Mouse (Mus musculus) heart, embryonic 13.5 days (tissue): ENCODE measurements at regions not wholly inside any gene's neighbourhood (a gene's known extent, or its start where the extent isn't known, plus 50 kb on each side); places are given as distances from the start of the nearest gene placed in this dataset.
"Not testable (repeated sequence)": the region's sequence is repeated elsewhere in the genome, so short reads cannot be mapped to it uniquely, and the experiment has no call there.

Experiments used
- ATAC-seq: fragments of 200-750 bp; cut with Nextera tagmentation; 2 replicates; pipeline ENCODE4 v1.8.0; 2017; ENCODE audit warnings: moderate TSS enrichment; ENCODE audit not compliant: insufficient number of reproducible peaks, low FRiP score, low TSS enrichment; ENCODE audit errors: extremely low read depth
- H3K27ac ChIP-seq: fragments of 300-500 bp; sonication (generic); replicated peaks from 2 replicates; pipeline ENCODE4 v1.5.1; 2015; ENCODE audit warnings: moderate library complexity, mild to moderate bottlenecking, inconsistent platforms
- H3K27me3 ChIP-seq: fragments of 300-500 bp; sonication (generic); replicated peaks from 2 replicates; pipeline ENCODE4 v1.6.1; 2015; ENCODE audit warnings: mild to moderate bottlenecking, inconsistent platforms
- H3K36me3 ChIP-seq: fragments of 300-500 bp; sonication (generic); 2 replicates; pipeline ENCODE4 v1.6.1; 2015; ENCODE audit warnings: mild to moderate bottlenecking, inconsistent platforms
- H3K4me1 ChIP-seq: fragments of 300-500 bp; sonication (generic); 2 replicates; pipeline ENCODE4 v1.6.1; 2015; ENCODE audit warnings: inconsistent platforms
- H3K4me2 ChIP-seq: fragments of 300-500 bp; sonication (generic); 2 replicates; pipeline ENCODE4 v1.6.1; 2015; ENCODE audit warnings: inconsistent platforms, mild to moderate bottlenecking, moderate library complexity
- H3K4me3 ChIP-seq: fragments of 300-500 bp; sonication (generic); 2 replicates; pipeline ENCODE4 v1.5.1; 2015; ENCODE audit warnings: moderate library complexity, mild to moderate bottlenecking, inconsistent platforms
- H3K9ac ChIP-seq: fragments of 300-500 bp; sonication (generic); 2 replicates; pipeline ENCODE4 v1.6.1; 2015; ENCODE audit warnings: inconsistent platforms, mild to moderate bottlenecking, moderate library complexity
- H3K9me3 ChIP-seq: fragments of 300-500 bp; sonication (generic); 2 replicates; pipeline ENCODE4 v1.6.1; 2016; ENCODE audit warnings: inconsistent platforms
- WGBS: fragments of 180-500 bp; shearing (Covaris S2); methylation state at CpG from one replicate; pipeline ENCODE4 v1.1.7; 2015; ENCODE audit warnings: mixed read lengths; 5-methylcytosine and 5-hydroxymethylcytosine counted together

DNA sequence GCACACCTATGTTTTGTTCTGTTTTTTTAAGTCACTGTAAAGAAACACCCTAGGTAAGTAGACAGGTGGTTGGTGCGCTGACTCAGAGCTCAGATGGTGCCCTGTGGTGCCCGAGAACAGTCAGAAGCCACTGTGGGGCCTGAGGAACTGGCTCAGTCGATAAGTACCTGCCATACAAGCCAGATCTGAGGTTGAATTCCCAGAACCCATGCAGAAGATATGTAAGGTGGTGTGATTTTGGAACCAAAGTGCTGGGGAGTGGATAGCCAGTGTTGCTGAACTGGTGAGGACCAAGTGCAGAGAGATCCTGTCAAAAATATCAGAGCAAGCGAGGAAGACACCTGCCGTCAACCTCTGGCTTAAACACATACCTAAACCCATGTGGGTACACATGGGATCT lies 65.4 kb downstream of the Chst1 start:
- 58% methylated on average over 5 of the region's 5 CpGs for WGBS
- Histone ChIP-seq H3K27me3 (peaks cover under 1% of the 10 kb centered on the region; the same call in 1 of the 2 replicates), H3K27ac (no peak overlapping the region), H3K36me3 (no peaks in the 10 kb centered on the region), H3K4me2 (no peak overlapping the region), H3K9me3 (no peaks in the 10 kb centered on the region), H3K4me1 (peaks cover 9% of the 10 kb centered on the region), H3K9ac (no peak overlapping the region), H3K4me3 (no peak overlapping the region)
- no peak for ATAC-seq

GRCm38 (mm10) chr2:92667192-92667591 lies 67.7 kb downstream of the Chst1 start:
- ATAC-seq: no peak

DNA sequence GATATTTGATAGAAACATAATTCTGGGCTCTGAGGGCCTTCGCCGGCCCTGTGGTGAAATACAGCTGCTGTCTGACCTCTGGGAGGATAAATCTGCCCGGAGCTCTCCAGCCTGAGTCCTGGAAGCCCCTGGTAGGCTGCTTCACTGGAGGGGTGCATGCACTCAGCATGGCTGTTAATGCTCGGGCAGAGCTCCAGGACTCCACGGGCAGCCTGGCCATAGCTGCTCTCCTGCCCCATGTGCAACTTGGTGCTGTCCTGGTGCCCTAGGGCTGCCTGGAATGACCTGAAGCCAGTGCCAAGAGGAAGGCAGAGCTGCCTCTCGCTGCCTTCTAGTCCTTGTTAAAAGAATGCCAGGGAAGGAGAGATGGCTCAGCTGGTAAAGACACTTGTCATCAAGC lies 68.2 kb downstream of the Chst1 start:
- 58% methylated on average over 6 of the region's 6 CpGs for WGBS
- ATAC-seq: no peak

More at GRCm38 (mm10) chr2:92667192-92667591, 67.7 kb downstream of the Chst1 start:
- Histone ChIP-seq H3K27ac (no peak overlapping the region), H3K36me3 (no peaks in the 10 kb centered on the region), H3K9ac (no peak overlapping the region), H3K4me2 (no peak overlapping the region), H3K4me1 (peaks cover 9% of the 10 kb centered on the region), H3K27me3 (peaks cover 10% of the 10 kb centered on the region), H3K9me3 (no peaks in the 10 kb centered on the region), H3K4me3 (no peak overlapping the region)
- WGBS: 39% methylated on average over 1 of the region's 1 CpGs

DNA sequence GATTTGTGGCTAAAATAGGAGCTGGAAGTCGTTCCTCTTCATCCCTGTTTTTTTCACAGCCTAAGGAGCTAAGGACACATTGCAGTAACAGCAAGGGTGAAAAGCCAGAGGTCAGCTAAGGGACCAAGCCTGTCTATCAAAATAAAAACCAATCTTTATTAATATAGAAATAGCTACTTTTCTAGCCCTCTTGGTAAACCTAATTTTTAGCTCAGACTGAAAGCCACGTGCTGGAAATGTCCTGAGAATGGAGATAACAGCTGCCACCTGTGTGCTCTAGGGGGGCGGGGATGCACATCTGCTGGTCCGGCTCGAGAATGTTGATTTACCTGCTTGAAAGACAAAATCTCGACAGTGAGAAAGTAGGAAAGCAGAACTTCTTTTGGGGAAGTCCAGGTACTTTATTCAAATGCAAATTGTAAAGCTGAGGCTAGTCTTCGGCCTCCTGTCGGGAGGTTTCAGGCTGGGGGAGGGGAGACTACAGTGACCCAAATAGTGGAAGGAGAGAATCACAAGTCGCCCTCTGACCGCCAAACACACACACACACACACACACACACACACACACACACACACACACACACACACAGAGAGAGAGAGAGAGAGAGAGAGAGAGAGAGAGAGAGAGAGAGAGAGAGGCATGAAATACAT lies 70.0 kb downstream of the Chst1 start:
- H3K4me2 ChIP-seq, H3K36me3 ChIP-seq, H3K27ac ChIP-seq, H3K4me1 ChIP-seq, ATAC-seq, H3K4me3 ChIP-seq, H3K9me3 ChIP-seq, H3K9ac ChIP-seq: not testable (repeated sequence)
- WGBS: 51% methylated on average over 8 of the region's 10 CpGs
- H3K27me3 ChIP-seq: peaks cover 28% of the 10 kb centered on the region

More for the DNA sequence above, 68.2 kb downstream of the Chst1 start:
- Histone ChIP-seq H3K36me3 (no peaks in the 10 kb centered on the region), H3K9ac (no peak overlapping the region), H3K4me2 (no peak overlapping the region), H3K27ac (no peak overlapping the region), H3K27me3 (peaks cover 14% of the 10 kb centered on the region), H3K4me3 (no peak overlapping the region), H3K4me1 (peaks cover 9% of the 10 kb centered on the region), H3K9me3 (no peaks in the 10 kb centered on the region)

DNA sequence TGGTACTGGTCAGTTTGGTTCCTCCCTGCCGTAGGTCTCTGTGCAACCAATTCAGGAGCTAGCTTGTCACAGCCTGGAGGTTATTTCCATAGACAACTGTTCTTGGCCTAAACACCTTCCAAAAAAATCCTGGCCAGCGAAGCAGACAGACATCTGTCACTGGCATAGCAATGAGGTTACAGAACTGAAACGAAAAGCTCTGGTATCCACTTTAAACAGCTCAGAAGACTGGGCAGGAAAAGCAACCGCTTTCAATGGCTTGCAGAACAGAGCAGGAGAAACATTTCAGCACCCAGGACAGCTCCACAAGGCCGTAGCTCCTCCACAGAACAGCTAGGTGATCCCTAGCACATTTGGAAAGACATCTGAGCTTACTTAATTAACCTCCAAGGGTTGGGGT lies 72.1 kb downstream of the Chst1 start:
- Histone ChIP-seq H3K4me3 (no peak overlapping the region), H3K4me1 (peaks cover 9% of the 10 kb centered on the region), H3K36me3 (no peaks in the 10 kb centered on the region), H3K9me3 (no peaks in the 10 kb centered on the region), H3K4me2 (no peak overlapping the region), H3K27me3 (peaks cover 34% of the 10 kb centered on the region), H3K27ac (no peak overlapping the region), H3K9ac (no peak overlapping the region)
- WGBS: 35% methylated on average over 5 of the region's 5 CpGs
- no peak for ATAC-seq

DNA sequence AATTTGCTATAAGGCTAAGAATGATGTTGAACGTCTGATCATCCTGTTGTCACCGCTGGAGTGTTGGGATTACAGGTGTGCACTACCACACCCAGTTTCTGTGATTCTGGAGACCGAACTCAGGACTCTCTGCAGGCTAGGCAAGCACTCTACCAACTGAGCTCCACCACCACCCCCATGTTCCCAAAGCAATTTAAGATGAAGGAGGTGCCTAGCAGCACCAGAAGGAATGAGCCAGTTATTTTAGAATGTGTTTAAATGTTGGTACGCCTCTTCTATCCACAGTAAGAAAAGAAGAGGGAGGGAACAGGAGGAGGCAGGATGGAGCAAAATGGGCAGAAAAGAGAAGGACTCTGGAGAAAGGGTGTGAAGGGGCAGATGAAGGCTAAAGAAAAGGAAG lies 72.6 kb downstream of the Chst1 start:
- Histone ChIP-seq H3K9ac (no peak overlapping the region), H3K4me2 (no peak overlapping the region), H3K27me3 (peaks cover 38% of the 10 kb centered on the region), H3K4me1 (peaks cover 6% of the 10 kb centered on the region), H3K9me3 (no peaks in the 10 kb centered on the region), H3K36me3 (no peaks in the 10 kb centered on the region), H3K27ac (no peak overlapping the region), H3K4me3 (no peak overlapping the region)
- no peak for ATAC-seq
- WGBS: 57% methylated on average over 4 of the region's 4 CpGs

GRCm38 (mm10) chr2:92673064-92673813 lies 73.7 kb downstream of the Chst1 start:
- Histone ChIP-seq H3K27me3 (peaks cover 38% of the 10 kb centered on the region), H3K4me2 (no peak overlapping the region), H3K9ac (no peak overlapping the region), H3K9me3 (no peaks in the 10 kb centered on the region), H3K4me3 (no peak overlapping the region), H3K4me1 (peaks cover 2% of the 10 kb centered on the region), H3K27ac (no peak overlapping the region), H3K36me3 (no peaks in the 10 kb centered on the region)
- WGBS: 77% methylated on average over 9 of the region's 9 CpGs
- no peak for ATAC-seq

DNA sequence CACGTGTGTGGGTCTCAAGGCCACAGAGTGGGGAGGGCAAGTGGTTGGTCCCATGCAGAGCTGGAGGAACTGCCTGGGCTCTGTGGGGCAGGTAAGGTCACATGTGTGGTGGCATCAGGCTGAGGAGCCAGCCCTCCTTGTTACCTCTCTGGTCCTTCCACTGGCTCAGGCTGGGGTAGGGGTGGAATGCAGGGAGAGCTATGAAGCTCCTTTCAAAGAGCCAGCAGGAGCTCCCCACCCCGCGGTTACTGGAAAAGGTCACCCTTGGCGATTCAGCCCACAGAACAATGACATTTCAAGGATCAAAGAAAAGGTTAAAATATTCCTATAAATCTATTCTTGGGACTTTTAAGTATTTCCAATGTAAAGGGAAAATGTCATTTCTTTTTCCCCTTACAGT lies 74.4 kb downstream of the Chst1 start:
- no peak for ATAC-seq
- peaks cover 38% of the 10 kb centered on the region for H3K27me3 ChIP-seq
- 25% methylated on average over 4 of the region's 4 CpGs for WGBS
- H3K4me3 ChIP-seq: no peak overlapping the region
- no peaks in the 10 kb centered on the region for H3K9me3 ChIP-seq
- H3K4me2 ChIP-seq: no peak overlapping the region
- no peak overlapping the region for H3K27ac ChIP-seq
- peaks cover 7% of the 10 kb centered on the region for H3K4me1 ChIP-seq
- no peaks in the 10 kb centered on the region for H3K36me3 ChIP-seq
- H3K9ac ChIP-seq: no peak overlapping the region

DNA sequence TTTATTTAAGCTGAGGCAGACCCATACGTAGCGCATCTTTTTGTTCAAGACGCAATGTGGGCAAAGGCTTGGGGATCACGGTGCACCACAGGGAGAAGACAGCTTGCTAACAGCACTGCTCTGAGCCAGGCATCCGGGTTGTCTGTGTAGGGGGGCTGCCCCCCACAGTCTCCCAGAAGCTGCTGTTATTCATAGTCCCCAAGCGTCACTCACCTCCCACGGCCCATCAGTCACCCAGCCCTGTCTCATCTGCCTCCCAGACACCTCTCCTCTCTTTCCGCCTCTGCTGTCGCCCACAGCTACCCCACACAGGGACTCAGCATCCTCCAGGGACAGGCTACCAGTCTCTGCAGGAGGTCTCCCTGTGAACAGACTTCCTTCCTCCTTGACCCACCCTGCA lies 75.7 kb downstream of the Chst1 start:
- no peaks in the 10 kb centered on the region for H3K9me3 ChIP-seq
- no peak overlapping the region for H3K9ac ChIP-seq
- ATAC-seq: no peak

GRCm38 (mm10) chr2:92678276-92678930 lies 78.9 kb downstream of the Chst1 start:
- Histone ChIP-seq H3K27me3 (peaks cover 20% of the 10 kb centered on the region; the same call in 1 of the 2 replicates), H3K4me1 (peaks cover 7% of the 10 kb centered on the region), H3K27ac (no peak overlapping the region), H3K9ac (no peak overlapping the region), H3K36me3 (no peaks in the 10 kb centered on the region), H3K9me3 (no peaks in the 10 kb centered on the region), H3K4me2 (no peak overlapping the region), H3K4me3 (no peak overlapping the region)
- WGBS: 25% methylated on average over 5 of the region's 5 CpGs
- ATAC-seq: no peak

More for the DNA sequence above, 75.7 kb downstream of the Chst1 start:
- Histone ChIP-seq H3K4me2 (no peak overlapping the region), H3K4me1 (peaks cover 7% of the 10 kb centered on the region), H3K36me3 (no peaks in the 10 kb centered on the region), H3K27ac (no peak overlapping the region), H3K4me3 (no peak overlapping the region), H3K27me3 (peaks cover 34% of the 10 kb centered on the region)
- WGBS: 45% methylated on average over 9 of the region's 9 CpGs

DNA sequence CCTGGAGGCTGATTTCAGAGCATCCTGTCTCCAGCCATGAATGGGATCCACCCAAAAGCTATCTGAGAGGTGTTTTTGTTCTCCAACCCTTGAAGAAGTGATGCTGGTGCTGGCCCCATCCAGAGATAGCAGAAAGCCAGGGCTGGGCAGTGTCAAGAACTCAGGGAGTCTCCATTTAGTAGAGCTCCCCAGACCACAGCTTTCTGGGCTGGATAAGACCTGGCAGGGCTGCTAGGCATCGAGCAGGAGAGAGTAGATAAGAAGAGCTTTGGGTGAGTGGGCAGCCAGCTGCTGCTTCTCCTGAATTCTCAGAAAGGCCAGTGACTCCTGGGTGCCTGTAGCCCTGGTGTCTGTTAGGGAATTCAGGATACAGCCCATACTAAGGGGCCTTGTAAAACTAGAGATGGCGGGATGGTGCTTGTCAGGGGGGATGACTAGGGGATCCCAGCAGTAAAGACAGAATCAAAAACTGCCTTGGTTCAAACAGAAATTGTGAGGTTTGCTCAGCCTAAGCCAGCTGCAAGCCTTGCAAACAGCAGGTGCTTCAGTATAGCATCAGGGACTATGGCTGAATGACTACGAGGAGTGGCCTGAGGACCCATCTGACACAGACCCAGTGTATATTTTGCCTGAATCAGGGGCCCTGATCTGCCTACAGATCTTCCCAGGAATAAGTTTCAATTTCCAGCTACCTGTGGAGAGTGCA lies 79.6 kb downstream of the Chst1 start:
- no peak overlapping the region for H3K4me3 ChIP-seq
- ATAC-seq: no peak
- H3K4me2 ChIP-seq: no peak overlapping the region
- H3K9ac ChIP-seq: no peak overlapping the region
- no peaks in the 10 kb centered on the region for H3K36me3 ChIP-seq
- no peak overlapping the region for H3K27ac ChIP-seq
- peaks cover 14% of the 10 kb centered on the region; the same call in 1 of the 2 replicates for H3K27me3 ChIP-seq
- H3K4me1 ChIP-seq: peaks cover 7% of the 10 kb centered on the region
- H3K9me3 ChIP-seq: no peaks in the 10 kb centered on the region
- WGBS: 57% methylated on average over 3 of the region's 3 CpGs
